Mouse (Mus musculus): ENCODE data around the gene Lxn. TPM values are rescaled to one million over a fixed set of nuclear protein-coding genes. Genes with fewer than 3 reads are reported as not detected.

The Lxn gene
- polyA plus RNA-seq (2016; fragmentation: Nextera tagmentation; extraction: Ambion mirVana): 50.5 and 62.0 TPM in 2 replicates

DNA sequence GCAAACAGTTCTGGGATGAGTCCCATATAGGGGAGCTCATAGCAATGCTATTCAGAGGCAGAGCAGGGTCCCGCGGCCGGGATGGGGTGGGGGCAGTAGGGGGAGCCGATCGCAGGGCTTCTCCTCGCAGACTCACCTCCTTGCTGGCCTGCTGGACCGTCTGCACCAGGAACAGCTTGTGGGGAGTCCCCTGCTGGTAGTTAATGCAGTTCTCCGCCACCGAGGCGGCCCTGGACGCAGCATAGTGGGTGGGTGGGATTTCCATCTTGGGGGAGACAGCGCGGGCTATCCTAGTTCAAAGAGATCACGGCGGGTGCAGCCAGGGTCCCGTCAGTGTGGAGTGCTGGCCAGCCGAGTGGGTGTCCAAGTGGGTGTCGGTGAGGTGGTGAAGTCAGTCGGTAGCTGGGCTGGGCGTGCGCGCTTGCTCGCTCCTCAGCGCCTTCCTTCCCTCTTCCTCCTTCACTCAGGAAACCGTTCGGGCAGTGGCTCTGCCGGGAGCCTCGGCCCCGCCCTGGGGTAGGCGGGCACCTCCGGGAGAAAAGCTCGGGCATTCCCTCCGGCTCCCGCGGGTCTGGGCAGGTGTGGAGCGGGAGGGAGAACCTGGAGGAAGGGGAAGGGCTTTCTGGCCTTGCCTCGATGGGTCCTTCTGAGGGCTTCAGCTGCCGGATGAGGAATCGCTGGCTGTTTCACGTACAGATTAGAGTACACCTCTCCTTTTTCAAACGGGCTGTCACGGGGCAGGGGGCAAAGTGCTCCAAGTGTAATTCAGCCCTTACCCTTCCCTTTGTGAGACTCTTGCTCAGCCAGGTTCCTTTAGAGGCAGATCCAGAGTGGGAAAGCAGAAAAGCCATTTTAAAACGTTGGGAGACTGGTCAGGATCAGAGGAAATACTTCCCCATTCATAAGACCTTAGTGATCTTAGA is at the start of gene Lxn:
Lxn (minus strand) TSS at position 477 of the 923 bp plus-strand sequence.
- Histone ChIP-seq H3K9me3 (no peaks in the 10 kb centered on the region), H3K36me3 (peaks cover 41% of the 10 kb centered on the region), H3K27ac (peak within 1 kb of the TSS; percentile 87), H3K4me1 (peaks cover 15% of the 10 kb centered on the region; the same call in 1 of the 2 replicates), H3K27me3 (ENCODE audit: insufficient read depth, poor library complexity, severe bottlenecking) (no peaks in the 10 kb centered on the region), H3K4me3 (peak within 1 kb of the TSS; percentile 74)
- DNase-seq (ENCODE audit: low spot score): peak; percentile 88
- 1% methylated on average over 43 of the region's 43 CpGs for WGBS

DNA sequence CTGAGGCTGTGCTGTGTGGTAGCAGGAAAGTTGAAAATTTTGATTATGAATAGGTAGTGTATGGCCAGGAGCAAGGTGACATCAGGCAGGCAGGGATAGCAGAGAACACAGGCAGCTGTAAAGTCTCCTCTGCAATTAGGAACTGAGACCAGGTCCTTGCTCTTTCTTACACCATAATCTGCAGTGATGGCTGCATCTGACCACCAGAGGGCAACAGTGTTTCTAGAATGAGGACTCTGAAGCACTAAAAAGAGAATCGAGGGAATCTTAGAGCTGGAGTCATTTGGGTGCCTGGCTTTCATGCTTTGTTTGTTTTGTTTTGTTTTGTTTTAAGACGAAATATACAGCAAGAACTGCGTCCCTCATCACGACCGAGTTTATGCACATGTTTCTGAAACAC is 49.1 kb upstream of the Lxn start:
- H3K27me3 ChIP-seq (ENCODE audit: insufficient read depth, poor library complexity, severe bottlenecking): peaks cover 40% of the 10 kb centered on the region
- H3K27ac ChIP-seq: no peak overlapping the region
- DNase-seq (ENCODE audit: low spot score): no peak
- peaks cover 10% of the 10 kb centered on the region for H3K4me1 ChIP-seq
- H3K9me3 ChIP-seq: no peaks in the 10 kb centered on the region
- H3K4me3 ChIP-seq: no peak overlapping the region
- WGBS: 11% methylated on average over 5 of the region's 5 CpGs
- no peaks in the 10 kb centered on the region for H3K36me3 ChIP-seq

DNA sequence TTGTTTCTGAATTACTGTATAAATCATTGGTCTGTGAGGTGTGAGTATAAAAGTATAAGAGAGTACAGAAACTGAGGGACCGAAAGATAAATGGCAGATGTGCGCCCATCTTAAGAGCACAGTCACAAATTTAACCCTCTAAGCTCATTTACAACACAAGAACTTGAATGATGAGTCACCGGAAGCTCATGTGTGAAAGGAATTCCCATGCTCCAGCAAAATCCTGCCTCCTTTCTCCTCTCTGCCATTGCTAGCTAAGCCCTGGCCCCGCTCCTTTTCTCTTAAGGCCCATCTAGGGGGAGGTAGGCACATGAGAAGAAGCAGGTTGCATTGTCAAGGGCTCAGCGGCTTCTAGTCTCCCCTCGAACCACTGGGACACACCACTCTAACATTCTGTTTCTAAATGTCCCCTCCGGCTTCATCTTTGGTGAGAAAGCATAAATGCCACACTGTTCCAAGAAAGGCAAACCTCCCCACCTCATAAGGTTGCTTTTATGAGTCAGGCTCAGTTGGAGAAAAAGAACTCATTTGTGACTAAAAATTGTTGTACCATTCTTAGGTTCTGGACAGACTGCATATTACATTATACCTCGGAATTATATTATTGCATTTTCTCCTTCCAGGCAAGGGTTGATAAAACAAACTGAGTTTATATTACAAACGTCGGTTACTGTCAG is 44.6 kb upstream of the Lxn start:
- no peak overlapping the region for H3K4me3 ChIP-seq
- H3K4me1 ChIP-seq: no peaks in the 10 kb centered on the region
- H3K27ac ChIP-seq: no peak overlapping the region
- no peaks in the 10 kb centered on the region for H3K36me3 ChIP-seq
- DNase-seq (ENCODE audit: low spot score): no peak
- no peaks in the 10 kb centered on the region for H3K9me3 ChIP-seq
- no peaks in the 10 kb centered on the region for H3K27me3 ChIP-seq (ENCODE audit: insufficient read depth, poor library complexity, severe bottlenecking)
- 78% methylated on average over 10 of the region's 10 CpGs for WGBS

DNA sequence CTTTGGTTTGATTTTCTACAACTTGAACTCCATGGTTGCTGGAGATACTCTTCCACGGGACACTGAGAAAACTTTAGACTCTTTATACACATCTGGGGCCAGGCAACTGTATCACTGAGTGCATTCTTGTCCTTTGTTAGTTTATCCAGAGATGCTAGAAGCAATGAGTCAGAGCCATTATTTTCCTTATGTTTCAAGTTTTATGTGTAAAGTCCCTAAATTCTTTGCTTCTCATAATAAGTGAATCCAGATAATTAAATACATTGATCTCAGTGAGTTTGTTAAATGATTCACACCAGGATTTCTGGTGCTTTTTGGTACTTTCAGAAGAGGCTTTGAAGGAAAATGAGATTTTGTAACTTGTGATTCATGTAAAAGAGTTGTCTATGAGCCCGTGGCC is 41.6 kb upstream of the Lxn start:
- WGBS: 83% methylated on average over 2 of the region's 2 CpGs
- DNase-seq (ENCODE audit: low spot score): no peak
- H3K9me3 ChIP-seq: no peaks in the 10 kb centered on the region
- no peaks in the 10 kb centered on the region for H3K4me1 ChIP-seq
- no peak overlapping the region for H3K27ac ChIP-seq
- H3K27me3 ChIP-seq (ENCODE audit: insufficient read depth, poor library complexity, severe bottlenecking): no peaks in the 10 kb centered on the region
- no peak overlapping the region for H3K4me3 ChIP-seq
- H3K36me3 ChIP-seq: no peaks in the 10 kb centered on the region

DNA sequence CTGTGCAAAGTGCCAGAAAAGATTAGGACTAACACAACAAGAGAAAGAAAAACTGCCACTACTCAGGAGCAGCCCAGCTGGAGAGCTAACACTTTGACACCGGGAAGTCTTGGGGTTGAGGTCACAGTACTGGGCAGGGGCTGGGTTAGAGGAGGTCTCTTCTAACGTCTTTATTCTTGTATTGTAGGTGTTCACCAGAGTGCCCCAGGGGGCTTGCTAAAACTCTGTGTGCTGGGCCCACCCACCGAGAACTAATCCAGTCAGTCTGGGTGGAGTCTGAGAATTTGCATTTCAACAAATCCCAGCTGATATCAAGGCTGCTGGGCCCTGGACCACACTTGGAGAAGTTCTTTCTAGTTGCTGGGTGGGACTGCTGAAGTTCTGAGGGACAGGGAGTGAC is 40.2 kb upstream of the Lxn start:
- Histone ChIP-seq H3K27ac (no peak overlapping the region), H3K9me3 (peaks cover 4% of the 10 kb centered on the region; the same call in 1 of the 2 replicates), H3K27me3 (ENCODE audit: insufficient read depth, poor library complexity, severe bottlenecking) (no peaks in the 10 kb centered on the region), H3K36me3 (no peaks in the 10 kb centered on the region), H3K4me3 (no peak overlapping the region), H3K4me1 (no peaks in the 10 kb centered on the region)
- WGBS: 9% methylated on average over 3 of the region's 3 CpGs
- DNase-seq (ENCODE audit: low spot score): no peak

DNA sequence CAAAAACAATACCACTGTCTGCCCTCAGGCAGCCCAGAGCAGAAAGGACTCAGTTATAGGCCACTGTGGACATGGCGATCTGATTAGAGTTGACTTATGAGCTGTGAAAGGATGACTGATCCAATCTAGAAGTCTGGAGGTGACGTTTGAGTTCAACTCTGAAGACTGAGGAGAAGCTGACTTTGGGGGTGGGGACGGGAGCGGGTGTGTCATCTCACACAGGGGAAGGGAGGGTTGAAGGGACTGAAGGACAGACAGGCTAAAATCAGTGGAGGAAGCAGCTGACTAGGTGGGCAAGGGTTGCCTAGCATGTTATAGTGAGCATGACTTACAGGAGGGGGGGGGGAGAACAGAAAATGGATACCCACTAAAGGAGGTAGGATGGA is 35.7 kb upstream of the Lxn start:
- Histone ChIP-seq H3K9me3 (peaks cover 9% of the 10 kb centered on the region), H3K27me3 (ENCODE audit: insufficient read depth, poor library complexity, severe bottlenecking) (no peaks in the 10 kb centered on the region), H3K27ac (no peak overlapping the region), H3K36me3 (no peaks in the 10 kb centered on the region), H3K4me1 (no peaks in the 10 kb centered on the region), H3K4me3 (no peak overlapping the region)
- 88% methylated on average over 4 of the region's 4 CpGs for WGBS
- DNase-seq (ENCODE audit: low spot score): no peak

DNA sequence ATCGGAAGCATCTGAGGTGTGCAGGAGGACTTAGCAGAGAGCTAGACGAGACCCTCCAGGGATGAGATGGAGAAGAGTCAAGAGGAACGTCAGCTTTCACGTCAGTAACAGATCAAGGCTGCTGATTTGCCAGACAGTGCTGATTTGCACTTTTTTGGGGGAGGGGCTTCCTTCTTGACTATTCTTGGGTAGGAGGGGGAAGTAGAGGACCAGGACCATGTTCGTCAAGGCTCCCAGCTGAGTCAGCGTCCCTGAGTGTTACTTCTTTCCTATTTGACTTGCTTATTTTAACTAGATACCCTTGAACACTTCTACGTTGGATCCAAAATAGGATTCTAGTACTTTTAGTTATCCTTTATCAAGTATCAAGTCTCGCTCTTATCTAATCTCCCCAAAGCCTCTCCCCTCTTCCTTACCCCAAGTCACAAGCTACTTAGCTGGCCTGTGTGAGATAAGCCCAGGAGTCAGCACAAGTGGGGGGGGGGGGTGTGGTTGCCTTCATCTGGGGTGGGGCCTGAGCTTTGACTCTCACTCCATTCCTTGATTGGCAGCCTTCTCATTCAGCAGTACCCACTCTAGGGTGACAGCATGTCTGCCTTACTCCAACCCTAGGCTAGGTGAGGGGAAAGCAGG is 35.2 kb upstream of the Lxn start:
- whole genome bisulfite sequencing: 72% methylated on average over 8 of the region's 8 CpGs
- Histone ChIP-seq H3K27ac (no peak overlapping the region), H3K4me3 (no peak overlapping the region), H3K36me3 (no peaks in the 10 kb centered on the region), H3K27me3 (ENCODE audit: insufficient read depth, poor library complexity, severe bottlenecking) (no peaks in the 10 kb centered on the region), H3K4me1 (no peaks in the 10 kb centered on the region), H3K9me3 (peaks cover 9% of the 10 kb centered on the region)
- DNase-seq (ENCODE audit: low spot score): no peak

DNA sequence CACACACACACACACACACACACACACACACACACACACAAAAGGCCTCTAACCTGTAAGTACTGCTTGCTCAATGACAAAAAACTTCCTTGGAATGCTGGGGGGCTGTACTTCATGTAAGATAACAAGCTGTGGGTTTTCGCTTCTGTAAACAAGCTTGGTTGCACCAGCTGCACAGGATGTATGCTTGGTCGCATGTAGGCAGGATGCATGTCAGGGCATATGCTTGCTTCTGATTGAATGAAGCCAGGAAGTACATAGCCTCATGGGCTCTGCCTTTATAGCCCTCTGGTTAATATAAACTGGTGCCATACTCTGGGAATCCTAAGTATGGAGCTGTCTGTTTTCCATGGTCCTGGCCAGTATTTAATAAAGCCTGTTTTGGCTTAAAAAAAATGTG is 34.3 kb upstream of the Lxn start:
- WGBS: 77% methylated on average over 2 of the region's 2 CpGs
- H3K27me3 ChIP-seq (ENCODE audit: insufficient read depth, poor library complexity, severe bottlenecking): no peaks in the 10 kb centered on the region
- H3K36me3 ChIP-seq: no peaks in the 10 kb centered on the region
- DNase-seq (ENCODE audit: low spot score): no peak
- no peak overlapping the region for H3K27ac ChIP-seq
- no peak overlapping the region for H3K4me3 ChIP-seq
- H3K9me3 ChIP-seq: peaks cover 9% of the 10 kb centered on the region
- no peaks in the 10 kb centered on the region for H3K4me1 ChIP-seq

DNA sequence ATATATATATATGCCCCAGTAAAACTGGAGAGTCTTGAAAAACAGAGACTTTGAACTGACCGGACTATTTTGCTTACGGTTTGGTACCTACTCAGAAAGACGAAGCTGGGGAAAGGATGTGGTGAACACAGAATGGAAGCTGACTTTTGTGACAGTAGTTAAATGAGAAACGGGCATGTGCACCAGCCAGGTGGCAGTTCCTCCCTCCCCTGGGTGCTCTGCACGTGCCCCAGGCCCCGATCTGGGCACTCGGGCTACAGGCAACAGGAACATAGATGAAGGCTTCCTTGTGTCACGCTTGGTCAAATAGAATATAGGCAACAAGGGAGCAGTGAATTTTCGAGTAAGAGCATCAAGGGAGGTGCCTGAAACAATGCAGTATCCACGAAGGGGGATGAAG is 32.6 kb upstream of the Lxn start:
- Histone ChIP-seq H3K36me3 (no peaks in the 10 kb centered on the region), H3K27ac (no peak overlapping the region), H3K4me3 (no peak overlapping the region), H3K4me1 (no peaks in the 10 kb centered on the region), H3K27me3 (ENCODE audit: insufficient read depth, poor library complexity, severe bottlenecking) (no peaks in the 10 kb centered on the region), H3K9me3 (peaks cover 9% of the 10 kb centered on the region)
- WGBS: 84% methylated on average over 10 of the region's 10 CpGs
- no peak for DNase-seq (ENCODE audit: low spot score)

DNA sequence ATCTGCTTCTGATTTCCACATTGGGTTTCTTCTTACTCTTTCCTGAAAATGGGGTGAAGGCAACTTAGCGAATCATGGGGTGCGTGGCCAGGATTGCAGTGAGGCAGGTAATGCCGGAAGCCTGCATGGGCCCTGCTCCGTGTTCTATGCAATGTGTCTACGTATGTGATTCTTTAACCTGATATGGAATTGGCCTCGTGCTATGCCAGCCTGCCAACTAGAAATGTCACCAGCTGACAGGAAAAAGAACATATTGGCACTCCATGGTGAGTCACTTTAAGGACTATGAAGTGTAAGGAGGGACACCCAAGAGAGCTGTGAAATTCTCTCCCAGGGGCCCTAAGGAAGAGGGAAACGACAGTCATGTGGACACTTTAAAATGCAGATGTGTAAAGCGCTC is 29.4 kb upstream of the Lxn start:
- H3K27me3 ChIP-seq (ENCODE audit: insufficient read depth, poor library complexity, severe bottlenecking): no peaks in the 10 kb centered on the region
- no peak overlapping the region for H3K4me3 ChIP-seq
- H3K36me3 ChIP-seq: no peaks in the 10 kb centered on the region
- WGBS: 78% methylated on average over 8 of the region's 8 CpGs
- H3K9me3 ChIP-seq: no peaks in the 10 kb centered on the region
- no peak overlapping the region for H3K27ac ChIP-seq
- DNase-seq (ENCODE audit: low spot score): no peak
- 0 out of 2 replicates have a peak, but pooled peaks cover 3% of the 10 kb centered on the region for H3K4me1 ChIP-seq

DNA sequence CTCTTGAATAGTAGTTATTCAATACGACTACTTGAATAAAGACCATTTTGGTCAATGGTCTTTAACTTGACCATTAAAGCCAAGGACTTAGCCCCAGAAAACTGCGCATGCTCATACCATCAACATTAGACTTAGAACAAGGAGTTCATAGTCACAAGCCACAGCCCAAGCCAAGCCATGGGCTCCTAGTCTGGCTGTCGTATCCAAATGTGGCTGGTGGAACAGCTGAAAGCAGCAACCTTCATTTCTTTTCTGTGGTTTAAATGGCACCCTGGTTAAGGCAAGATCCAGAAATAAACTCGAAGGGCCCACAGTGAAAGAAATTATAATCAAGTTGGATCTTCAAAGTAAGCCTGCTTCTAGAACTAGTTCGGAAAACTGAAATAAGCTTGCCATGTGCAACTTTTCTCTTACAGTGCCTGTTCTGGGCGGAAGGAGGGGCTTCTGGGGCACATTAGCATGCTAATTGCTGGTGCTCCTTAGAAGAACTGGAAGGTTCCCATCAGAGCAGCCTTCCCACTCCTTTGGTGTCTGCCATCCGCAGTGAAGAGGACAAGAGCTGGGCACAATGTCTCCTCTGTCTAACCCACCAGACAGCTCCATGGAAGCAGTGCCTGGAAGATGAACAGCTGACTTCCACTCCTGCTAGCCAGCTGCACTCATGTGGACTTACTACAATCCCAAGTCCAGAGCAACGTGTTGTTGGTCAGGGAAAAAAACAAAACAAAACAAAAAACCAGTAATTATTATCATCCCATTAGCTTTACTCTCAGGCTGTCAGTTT is 28.6 kb upstream of the Lxn start:
- WGBS: 80% methylated on average over 8 of the region's 8 CpGs
- no peaks in the 10 kb centered on the region for H3K36me3 ChIP-seq
- DNase-seq (ENCODE audit: low spot score): no peak
- H3K4me3 ChIP-seq: no peak overlapping the region
- no peaks in the 10 kb centered on the region for H3K9me3 ChIP-seq
- 0 out of 2 replicates have a peak, but pooled peaks cover 3% of the 10 kb centered on the region for H3K4me1 ChIP-seq
- H3K27me3 ChIP-seq (ENCODE audit: insufficient read depth, poor library complexity, severe bottlenecking): no peaks in the 10 kb centered on the region
- no peak overlapping the region for H3K27ac ChIP-seq

DNA sequence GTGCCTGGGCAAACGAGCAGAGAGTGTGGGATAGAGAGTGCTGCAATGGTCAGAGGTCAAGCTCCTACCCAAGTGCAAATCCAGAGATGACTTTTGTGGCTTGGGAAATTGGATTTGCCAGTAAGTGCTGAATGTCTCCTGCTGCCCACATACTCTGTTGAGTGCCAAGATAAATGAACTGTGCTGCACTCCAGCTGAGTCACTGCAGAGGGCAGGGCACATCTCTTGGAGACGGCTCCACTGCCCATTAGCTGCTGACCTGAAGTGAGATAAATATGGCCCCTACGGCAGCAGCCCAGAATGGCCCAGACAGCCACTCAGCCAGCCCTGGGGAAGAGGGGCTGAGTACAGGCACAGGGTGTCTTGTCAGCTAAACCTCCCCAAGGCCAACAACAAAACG is 26.4 kb upstream of the Lxn start:
- H3K4me3 ChIP-seq: no peak overlapping the region
- no peaks in the 10 kb centered on the region for H3K27me3 ChIP-seq (ENCODE audit: insufficient read depth, poor library complexity, severe bottlenecking)
- 0 out of 2 replicates have a peak, but pooled peaks cover 3% of the 10 kb centered on the region for H3K4me1 ChIP-seq
- no peak for DNase-seq (ENCODE audit: low spot score)
- 38% methylated on average over 4 of the region's 4 CpGs for WGBS
- H3K27ac ChIP-seq: no peak overlapping the region
- H3K9me3 ChIP-seq: no peaks in the 10 kb centered on the region
- H3K36me3 ChIP-seq: no peaks in the 10 kb centered on the region

Data from heart, embryonic 10.5 days (tissue).